Mouse (Mus musculus) myocyte (in vitro differentiated cells): ENCODE measurements at regions not wholly inside any gene's neighbourhood (a gene's known extent, or its start where the extent isn't known, plus 50 kb on each side); places are given as distances from the start of the nearest gene placed in this dataset.

Experiments
- H3K27me3 ChIP-seq: one replicate; pipeline ENCODE4 v1.6.1; 2011; ENCODE audit not compliant: control insufficient read depth, insufficient read depth, insufficient read length
- H3K36me3 ChIP-seq: one replicate; pipeline ENCODE4 v1.6.1; 2011; ENCODE audit not compliant: control insufficient read depth, insufficient read depth
- H3K4me2 ChIP-seq: one replicate; pipeline ENCODE4 v1.6.1; 2011; ENCODE audit warnings: low read depth, control low read depth
- H3K4me3 ChIP-seq: one replicate; pipeline ENCODE4 v1.5.1; 2011; ENCODE audit warnings: mild to moderate bottlenecking, control low read depth, moderate library complexity
- H3K79me2 ChIP-seq: one replicate; pipeline ENCODE4 v1.6.1; 2011; ENCODE audit not compliant: control insufficient read depth, insufficient read depth
- H3ac ChIP-seq: one replicate; pipeline ENCODE4 v1.6.1; 2011; ENCODE audit not compliant: control insufficient read depth, insufficient read length
- CEBPB ChIP-seq: IDR thresholded peaks from 2 replicates; pipeline ENCODE4 v1.6.1; 2011; ENCODE audit warnings: mild to moderate bottlenecking, moderate library complexity; ENCODE audit not compliant: poor library complexity, insufficient read depth, severe bottlenecking
- E2F4 ChIP-seq: IDR thresholded peaks from one replicate; pipeline ENCODE4 v1.6.1; 2011; ENCODE audit warnings: mild to moderate bottlenecking, control low read depth, moderate library complexity; ENCODE audit not compliant: insufficient read depth
- MAX ChIP-seq: IDR thresholded peaks from one replicate; pipeline ENCODE4 v1.6.1; 2011; ENCODE audit warnings: low read depth, mild to moderate bottlenecking, control low read depth
- MYOD1 ChIP-seq, 3 experiments: IDR thresholded peaks; one replicate each; pipeline ENCODE4 v1.6.1; 2011; ENCODE audit warnings: control low read depth in 2 of 3, low read depth in 2 of 3, mild to moderate bottlenecking in 2 of 3, moderate library complexity in 1 of 3; ENCODE audit not compliant: insufficient read length in 2 of 3, control insufficient read depth in 1 of 3
- MYOG ChIP-seq, 3 experiments: IDR thresholded peaks; one replicate each; pipeline ENCODE4 v1.6.1; 2011; ENCODE audit warnings: control low read depth in 2 of 3, low read depth in 2 of 3, mild to moderate bottlenecking in 2 of 3; ENCODE audit not compliant: insufficient read length in 2 of 3, control insufficient read depth in 1 of 3, insufficient read depth in 1 of 3
- POLR2A ChIP-seq: IDR thresholded peaks from one replicate; pipeline ENCODE4 v1.6.1; 2011; ENCODE audit warnings: low read depth, mild to moderate bottlenecking, control low read depth, moderate library complexity; ENCODE audit not compliant: insufficient read length
- POLR2AphosphoS2 ChIP-seq: IDR thresholded peaks from one replicate; pipeline ENCODE4 v1.6.1; 2011; ENCODE audit warnings: low read depth, control low read depth; ENCODE audit not compliant: insufficient read length
- REST ChIP-seq: IDR thresholded peaks from one replicate; pipeline ENCODE4 v1.6.1; 2011; ENCODE audit warnings: mild to moderate bottlenecking, control low read depth, moderate library complexity; ENCODE audit not compliant: insufficient read depth, insufficient read length
- SRF ChIP-seq: IDR thresholded peaks from one replicate; pipeline ENCODE4 v1.6.1; 2011; ENCODE audit warnings: low read depth; ENCODE audit not compliant: control insufficient read depth, insufficient read length
- TCF12 ChIP-seq: IDR thresholded peaks from one replicate; pipeline ENCODE4 v1.6.1; 2011; ENCODE audit warnings: mild to moderate bottlenecking, control low read depth; ENCODE audit not compliant: poor library complexity, insufficient read depth, severe bottlenecking
- TCF3 ChIP-seq: IDR thresholded peaks from one replicate; pipeline ENCODE4 v1.6.1; 2011; ENCODE audit warnings: low read depth, control low read depth; ENCODE audit not compliant: insufficient read length
- USF1 ChIP-seq: IDR thresholded peaks from one replicate; pipeline ENCODE4 v1.6.1; 2011; ENCODE audit warnings: low read depth, mild to moderate bottlenecking, control low read depth, moderate library complexity

DNA sequence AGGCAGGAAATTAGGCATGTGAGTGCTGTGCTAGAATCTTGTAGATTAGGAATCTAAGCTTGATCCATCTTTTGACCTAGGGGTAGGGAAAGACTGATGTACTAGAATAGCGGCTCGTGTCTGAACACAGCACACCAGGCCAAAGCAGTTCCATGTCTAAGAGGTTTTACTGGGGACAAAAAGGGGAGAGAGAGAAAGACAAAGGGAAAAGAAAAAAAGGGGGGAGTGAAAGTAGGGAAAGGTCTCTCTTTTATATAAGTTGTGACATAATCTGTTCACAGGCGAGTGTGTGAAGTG, 144.4 kb downstream of the Tbc1d30 start:
- H3K79me2 ChIP-seq: no peaks in the 10 kb centered on the region
- H3K36me3 ChIP-seq: no peaks in the 10 kb centered on the region
- TF ChIP-seq MYOD1 (IDR thresholded peaks at IDR 0.05; ENCODE audit: control insufficient read depth in 1 of 3, insufficient read length in 2 of 3, low read depth in 2 of 3) (no peak), TCF12 (no peak), POLR2AphosphoS2 (no peak), USF1 (no peak), E2F4 (no peak), MAX (no peak), SRF (no peak), REST (no peak), MYOG (IDR thresholded peaks at IDR 0.05; ENCODE audit: control insufficient read depth in 1 of 3, insufficient read depth in 1 of 3, insufficient read length in 2 of 3, low read depth in 2 of 3) (no peak), POLR2A (no peak), TCF3 (no peak), CEBPB (no peak)
- no peak overlapping the region for H3K4me2 ChIP-seq
- no peak overlapping the region for H3ac ChIP-seq
- H3K4me3 ChIP-seq: no peak overlapping the region
- H3K27me3 ChIP-seq: no peaks in the 10 kb centered on the region
